Mouse (Mus musculus) stomach, embryonic 14.5 days (tissue): ENCODE measurements around the gene Sfpq. TPM values are rescaled to one million over a fixed set of nuclear protein-coding genes. Genes with fewer than 3 reads are reported as not detected.
A peak's percentile ranks its signal among the peaks of the same experiment; 100 is the strongest.
"Not testable (repeated sequence)": the region's sequence is repeated elsewhere in the genome, so short reads cannot be mapped to it uniquely, and the experiment has no call there.

Experiments used
- ATAC-seq: fragments of 200-750 bp; cut with Nextera tagmentation; 2 replicates; pipeline ENCODE4 v1.8.0; 2017; ENCODE audit warnings: low read depth, moderate TSS enrichment; ENCODE audit not compliant: insufficient number of reproducible peaks, insufficient read depth, low FRiP score
- H3K27ac ChIP-seq: fragments of 300-500 bp; sonication (generic); 2 replicates; pipeline ENCODE4 v1.5.1; 2014; ENCODE audit warnings: mild to moderate bottlenecking, low read length, moderate library complexity, mixed read lengths
- H3K27me3 ChIP-seq: fragments of 300-500 bp; sonication (generic); 2 replicates; pipeline ENCODE4 v1.6.1; 2014; ENCODE audit warnings: low read length, control low read depth, mixed read lengths; ENCODE audit not compliant: control insufficient read depth, insufficient read depth
- H3K36me3 ChIP-seq: fragments of 300-500 bp; sonication (generic); 2 replicates; pipeline ENCODE4 v1.6.1; 2014; ENCODE audit warnings: mild to moderate bottlenecking, control low read depth, low read length, moderate library complexity, mixed read lengths; ENCODE audit not compliant: control insufficient read depth, insufficient read depth
- H3K4me1 ChIP-seq: fragments of 300-500 bp; sonication (generic); 2 replicates; pipeline ENCODE4 v1.6.1; 2014; ENCODE audit warnings: low read length, control low read depth, mixed read lengths; ENCODE audit not compliant: control insufficient read depth, insufficient read depth
- H3K4me2 ChIP-seq: fragments of 300-500 bp; sonication (generic); replicated peaks from 2 replicates; pipeline ENCODE4 v1.6.1; 2014; ENCODE audit warnings: low read depth, low read length, control low read depth
- H3K4me3 ChIP-seq: fragments of 300-500 bp; sonication (generic); 2 replicates; pipeline ENCODE4 v1.5.1; 2014; ENCODE audit warnings: low read depth, low read length, control low read depth
- H3K9ac ChIP-seq: fragments of 300-500 bp; sonication (generic); replicated peaks from 2 replicates; pipeline ENCODE4 v1.6.1; 2014; ENCODE audit warnings: low read depth, mild to moderate bottlenecking, control low read depth, low read length, moderate library complexity, mixed read lengths
- H3K9me3 ChIP-seq: fragments of 300-500 bp; sonication (generic); 2 replicates; pipeline ENCODE4 v1.6.1; 2016; ENCODE audit warnings: low read depth, low read length, control low read depth; ENCODE audit not compliant: control insufficient read depth
- WGBS: fragments of 180-500 bp; shearing (Covaris S2); extraction: QIAGEN DNeasy Blood & Tissue Kit; methylation state at CpG from one replicate; pipeline ENCODE4 v1.1.7; 2014; 5-methylcytosine and 5-hydroxymethylcytosine counted together
- polyA plus RNA-seq: library from polyadenylated mRNA; unstranded; fragments of >200 nt; fragmentation: Nextera tagmentation; extraction: Ambion mirVana; gene quantifications from 2 replicates; pipeline ENCODE4 v1.2.1, GENCODE M21; 2014

Gene Sfpq
- polyA plus RNA-seq, result 128 and 142 TPM in 2 replicates

DNA sequence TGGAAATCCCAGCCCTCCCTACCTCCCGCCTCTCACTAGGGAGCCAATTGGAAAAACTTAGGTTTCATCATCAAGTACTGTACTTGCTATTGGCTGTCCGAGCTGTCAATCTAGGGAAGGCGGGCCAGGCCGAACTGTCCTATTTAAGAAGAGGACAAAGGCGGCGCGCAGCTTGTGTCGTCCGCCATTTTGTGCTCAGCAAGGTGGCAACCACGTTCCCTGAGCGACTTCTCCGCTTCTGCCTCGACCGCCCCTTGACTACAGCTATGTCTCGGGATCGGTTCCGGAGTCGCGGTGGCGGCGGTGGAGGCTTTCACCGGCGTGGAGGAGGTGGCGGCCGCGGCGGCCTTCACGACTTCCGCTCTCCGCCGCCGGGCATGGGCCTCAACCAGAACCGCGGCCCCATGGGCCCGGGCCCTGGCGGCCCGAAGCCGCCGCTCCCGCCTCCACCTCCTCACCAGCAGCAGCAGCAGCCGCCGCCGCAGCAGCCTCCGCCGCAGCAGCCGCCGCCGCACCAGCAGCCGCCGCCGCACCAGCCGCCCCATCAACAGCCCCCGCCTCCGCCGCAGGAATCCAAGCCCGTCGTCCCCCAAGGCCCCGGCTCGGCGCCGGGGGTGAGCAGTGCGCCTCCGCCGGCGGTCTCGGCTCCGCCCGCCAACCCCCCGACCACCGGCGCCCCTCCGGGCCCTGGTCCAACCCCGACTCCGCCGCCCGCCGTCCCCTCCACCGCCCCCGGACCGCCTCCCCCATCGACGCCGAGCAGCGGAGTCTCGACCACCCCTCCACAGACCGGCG, at the start of gene Sfpq:
Gene Sfpq, plus strand, starts transcription at position 174 of the 795 bp plus-strand sequence.
- ATAC-seq, result peak; percentile 98
- Histone ChIP-seq H3K4me2 (peak within 1 kb of the TSS; percentile 43), H3K4me1 (peaks cover 16% of the 10 kb centered on the region; the same call in 1 of the 2 replicates), H3K36me3 (peaks cover 32% of the 10 kb centered on the region), H3K27ac (peak within 1 kb of the TSS; percentile 99), H3K27me3 (no peaks in the 10 kb centered on the region), H3K4me3 (peak within 1 kb of the TSS; percentile 100), H3K9me3 (no peaks in the 10 kb centered on the region), H3K9ac (peak within 1 kb of the TSS; percentile 100)
- under 1% methylated on average over 68 of the region's 87 CpGs for WGBS

DNA sequence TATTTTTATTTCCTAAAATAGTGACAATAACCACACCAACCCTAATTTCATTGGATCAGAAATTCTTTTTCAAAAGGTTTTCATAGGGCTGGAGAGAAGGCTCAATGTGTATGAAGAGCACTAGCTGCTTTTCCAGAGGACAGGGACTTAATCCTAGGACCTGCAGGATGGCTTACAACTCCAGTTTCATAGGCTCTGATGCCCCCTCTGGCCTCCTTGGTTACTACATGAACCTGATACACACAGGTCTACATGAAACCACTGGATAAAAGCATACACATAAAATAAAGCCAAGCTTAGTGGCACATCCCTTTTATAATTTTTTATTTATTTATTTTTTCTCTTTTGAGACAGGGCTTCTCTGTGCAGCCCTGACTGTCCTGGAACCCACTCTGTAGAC, 43.7 kb upstream of the Sfpq start:
- H3K4me1 ChIP-seq, result no peaks in the 10 kb centered on the region
- no peaks in the 10 kb centered on the region for H3K36me3 ChIP-seq
- ATAC-seq, result no peak
- no peak overlapping the region for H3K4me2 ChIP-seq
- H3K9ac ChIP-seq, result no peak overlapping the region
- no peaks in the 10 kb centered on the region for H3K27me3 ChIP-seq
- H3K27ac ChIP-seq, result no peak overlapping the region
- H3K9me3 ChIP-seq, result no peaks in the 10 kb centered on the region
- no peak overlapping the region for H3K4me3 ChIP-seq

DNA sequence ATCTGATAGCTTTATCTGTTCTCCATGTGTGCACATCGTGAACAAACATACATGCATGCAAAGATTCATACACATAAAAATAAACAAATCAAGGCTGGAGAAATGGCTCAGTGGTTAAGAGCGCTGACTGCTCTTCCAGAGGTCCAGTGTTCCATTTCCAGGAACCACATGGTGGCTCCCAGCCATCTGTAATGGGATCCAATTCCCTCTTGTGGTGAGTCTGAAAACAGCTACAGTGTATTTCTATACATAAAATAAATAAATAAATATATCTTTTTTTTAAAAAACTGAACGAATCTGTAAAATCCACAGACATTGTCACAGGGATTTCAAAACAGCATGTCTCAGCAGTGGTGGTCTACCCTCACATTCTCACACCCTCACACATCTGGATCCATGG, 42.4 kb upstream of the Sfpq start:
- no peak for ATAC-seq
- H3K9me3 ChIP-seq, result no peaks in the 10 kb centered on the region
- no peak overlapping the region for H3K4me3 ChIP-seq
- no peaks in the 10 kb centered on the region for H3K27me3 ChIP-seq
- WGBS, result 76% methylated on average over 3 of the region's 3 CpGs
- no peak overlapping the region for H3K4me2 ChIP-seq
- no peaks in the 10 kb centered on the region for H3K4me1 ChIP-seq
- H3K27ac ChIP-seq, result no peak overlapping the region
- no peak overlapping the region for H3K9ac ChIP-seq
- no peaks in the 10 kb centered on the region for H3K36me3 ChIP-seq

DNA sequence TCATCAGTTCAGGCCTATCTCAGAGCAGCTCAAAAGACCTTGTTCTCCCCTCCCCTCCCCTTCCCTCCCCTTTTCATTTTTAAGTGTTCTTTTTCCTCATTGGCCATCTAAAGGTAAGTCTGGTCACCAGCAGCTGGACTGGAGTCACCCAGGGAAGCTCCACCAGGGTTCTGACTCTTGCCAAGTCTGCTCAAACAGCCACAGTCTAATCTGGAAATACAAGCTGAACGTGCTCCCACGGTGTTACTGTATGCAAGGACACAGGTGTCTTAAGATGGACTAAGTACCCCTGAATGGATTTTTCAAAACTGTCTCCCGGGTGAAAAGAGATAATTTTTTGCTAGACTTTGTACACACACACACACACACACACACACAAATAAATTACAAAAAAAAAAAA, 37.8 kb upstream of the Sfpq start:
- no peak overlapping the region for H3K4me2 ChIP-seq
- H3K4me1 ChIP-seq, result no peaks in the 10 kb centered on the region
- ATAC-seq, result no peak
- no peak overlapping the region for H3K27ac ChIP-seq
- no peaks in the 10 kb centered on the region for H3K36me3 ChIP-seq
- no peaks in the 10 kb centered on the region for H3K27me3 ChIP-seq
- WGBS, result 65% methylated on average over 3 of the region's 3 CpGs
- H3K4me3 ChIP-seq, result no peak overlapping the region
- no peak overlapping the region for H3K9ac ChIP-seq
- H3K9me3 ChIP-seq, result no peaks in the 10 kb centered on the region

DNA sequence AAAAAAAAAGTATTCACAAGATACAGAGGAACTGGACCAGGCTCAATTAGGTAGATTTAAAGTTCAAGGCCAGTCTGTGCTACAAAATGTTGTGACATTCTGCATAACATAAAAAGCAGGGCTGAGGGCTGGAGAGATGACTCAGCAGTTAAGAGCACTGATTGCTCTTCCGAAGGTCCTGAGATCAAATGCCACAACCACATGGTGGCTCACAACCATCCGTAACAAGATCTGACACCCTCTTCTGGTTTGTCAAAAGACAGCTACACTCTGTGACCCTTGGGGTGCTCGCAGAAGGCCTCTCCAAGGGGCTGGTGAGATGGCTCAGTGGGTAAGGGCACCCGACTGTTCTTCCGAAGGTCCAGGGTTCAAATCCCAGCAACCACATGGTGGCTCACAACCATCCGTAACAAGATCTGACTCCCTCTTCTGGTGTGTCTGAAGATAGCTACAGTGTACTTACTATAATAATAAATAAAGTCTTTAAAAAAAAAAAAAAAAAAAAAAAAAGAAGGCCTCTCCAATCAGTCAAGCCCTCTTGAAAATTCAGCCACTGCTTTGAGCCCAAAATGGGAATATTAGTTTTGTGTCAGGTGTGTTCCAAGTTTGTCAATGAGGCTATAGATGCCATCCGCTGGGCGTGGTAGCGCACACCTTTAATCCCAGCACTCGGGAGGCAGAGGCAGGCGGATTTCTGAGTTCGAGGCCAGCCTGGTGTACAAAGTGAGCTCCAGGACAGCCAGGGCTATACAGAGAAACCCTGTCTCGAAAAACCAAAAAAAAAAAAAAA, 37.2 kb upstream of the Sfpq start:
- not testable (repeated sequence) for H3K27ac ChIP-seq, H3K9ac ChIP-seq, H3K9me3 ChIP-seq, H3K36me3 ChIP-seq, ATAC-seq, H3K27me3 ChIP-seq, H3K4me2 ChIP-seq, H3K4me1 ChIP-seq, H3K4me3 ChIP-seq
- 80% methylated on average over 12 of the region's 13 CpGs for WGBS

DNA sequence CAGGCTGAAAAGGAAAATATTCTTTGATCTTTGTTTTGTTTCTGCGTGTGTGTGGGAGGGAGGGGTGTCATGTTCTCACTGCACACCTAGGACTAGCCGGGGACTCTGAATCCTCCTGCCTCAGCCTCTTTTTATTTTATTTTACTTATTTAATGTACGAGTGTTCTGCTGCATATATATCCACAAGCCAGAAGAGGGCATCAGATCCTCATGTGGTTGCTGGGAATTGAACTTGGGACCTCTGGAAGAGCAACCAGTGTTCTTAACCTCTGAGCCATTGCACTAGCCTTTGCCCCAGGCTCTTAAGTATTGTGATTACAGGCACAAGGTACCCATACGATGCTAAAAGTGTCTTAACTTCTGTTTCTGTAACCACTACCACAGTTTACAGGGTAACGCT, 34.4 kb upstream of the Sfpq start:
- 84% methylated on average over 5 of the region's 5 CpGs for WGBS
- ATAC-seq, result no peak

DNA sequence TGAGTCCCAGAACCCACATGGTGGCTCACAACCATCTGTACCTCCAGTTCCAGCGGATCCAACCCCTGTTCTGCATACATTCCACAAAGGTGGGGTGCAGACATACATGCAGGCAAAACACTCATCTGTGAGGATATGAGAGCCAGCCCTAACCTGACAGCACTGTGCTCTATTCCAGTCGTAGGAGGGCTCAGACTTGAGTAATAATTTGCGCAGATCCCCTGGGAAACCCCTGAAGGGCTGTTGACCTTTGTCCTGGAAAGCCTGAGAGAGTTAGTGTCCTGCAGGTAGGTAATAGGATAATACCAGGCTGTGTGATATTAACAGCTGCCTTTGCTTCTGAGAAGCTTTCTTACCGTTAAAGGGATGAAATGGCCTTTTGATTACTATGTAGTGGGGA, 32.6 kb upstream of the Sfpq start:
- H3K9me3 ChIP-seq, result no peaks in the 10 kb centered on the region
- 75% methylated on average over 4 of the region's 4 CpGs for WGBS

More for the DNA sequence above, 34.4 kb upstream of the Sfpq start:
- H3K9ac ChIP-seq, result no peak overlapping the region
- H3K4me2 ChIP-seq, result no peak overlapping the region
- no peaks in the 10 kb centered on the region for H3K4me1 ChIP-seq
- no peak overlapping the region for H3K4me3 ChIP-seq
- H3K27me3 ChIP-seq, result no peaks in the 10 kb centered on the region
- no peak overlapping the region for H3K27ac ChIP-seq
- H3K36me3 ChIP-seq, result no peaks in the 10 kb centered on the region
- no peaks in the 10 kb centered on the region for H3K9me3 ChIP-seq

DNA sequence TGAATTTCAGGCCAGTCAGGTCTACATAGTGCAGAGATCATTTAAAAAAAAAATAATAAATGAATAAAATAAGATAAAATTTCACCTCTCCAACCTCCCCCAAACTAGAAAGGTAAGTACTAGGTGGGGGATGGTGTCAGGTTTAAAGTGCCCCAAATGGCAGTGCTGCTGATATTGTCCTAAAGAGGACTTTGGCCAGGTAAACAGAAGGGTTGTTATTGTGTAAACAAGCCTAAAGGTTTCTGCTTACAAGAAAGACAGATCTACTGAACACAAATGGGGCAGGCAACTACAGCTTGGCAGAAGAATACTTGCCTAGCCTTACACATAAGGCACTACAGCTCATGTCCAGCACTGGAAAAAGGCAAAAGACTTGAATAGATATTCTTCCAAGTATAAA, 30.6 kb upstream of the Sfpq start:
- H3K9me3 ChIP-seq, result no peaks in the 10 kb centered on the region
- H3K9ac ChIP-seq, result no peak overlapping the region
- H3K36me3 ChIP-seq, result no peaks in the 10 kb centered on the region
- ATAC-seq, result no peak
- H3K27me3 ChIP-seq, result no peaks in the 10 kb centered on the region
- no peak overlapping the region for H3K4me2 ChIP-seq
- H3K4me3 ChIP-seq, result no peak overlapping the region
- H3K27ac ChIP-seq, result no peak overlapping the region
- H3K4me1 ChIP-seq, result no peaks in the 10 kb centered on the region

More for the DNA sequence above, 32.6 kb upstream of the Sfpq start:
- Histone ChIP-seq H3K9ac (no peak overlapping the region), H3K4me2 (no peak overlapping the region), H3K4me3 (no peak overlapping the region), H3K27me3 (no peaks in the 10 kb centered on the region), H3K36me3 (no peaks in the 10 kb centered on the region), H3K4me1 (no peaks in the 10 kb centered on the region), H3K27ac (no peak overlapping the region)
- no peak for ATAC-seq
